ENCODE assay signal across 5 mouse cellular contexts in genomic region chr2:162892979-162893378, GRCm38 (mm10). TPM values are rescaled to one million over a fixed set of nuclear protein-coding genes. Genes with fewer than 3 reads are reported as not detected.
"Had no signal": no experiment of that assay in that cellular context is flagged by ENCODE, and none has a peak within 500 bp of the region (broad histone marks: within the 10 kb centered on the region; RNA-seq: fewer than 3 reads in every experiment).

No protein-coding gene starts in this region.

RNA-seq across cellular contexts. Expression of gene L3mbtl1, which starts 50.3 kb away (rescaled TPM):
- polyA plus RNA-seq: heart, embryonic 11.5 days; heart, embryonic 12.5 days; heart, embryonic 15.5 days; heart, postnatal 0 days; kidney, embryonic 14.5 days had no signal
